In genomic region chr11:51917951-51918350, GRCm38 (mm10) we compare ENCODE assay signal across 16 mouse cellular contexts. TPM values are rescaled to one million over a fixed set of nuclear protein-coding genes. Genes with fewer than 3 reads are reported as not detected.
DNase-seq lines count a peak whose midpoint lies in the region; ATAC-seq and TF ChIP-seq lines count a peak whose summit lies in the region.
"Had no signal": no experiment of that assay in that cellular context is flagged by ENCODE, and none has a peak within 500 bp of the region (broad histone marks: within the 10 kb centered on the region; RNA-seq: fewer than 3 reads in every experiment).

No protein-coding gene starts in this region.

- H3K9me3 ChIP-seq in kidney, embryonic 15.5 days (replicated peaks) = no peaks in the 10 kb centered on the region
- no peaks in the 10 kb centered on the region for H3K9me3 ChIP-seq in midbrain, embryonic 14.5 days (ENCODE audit: control insufficient read depth, low read length)
- H3K9me3 ChIP-seq: heart, embryonic 15.5 days; intestine, embryonic 15.5 days; midbrain, embryonic 15.5 days had no signal

- intact Hi-C loops in heart, postnatal 36 days (cut with DNase I) = loop anchor here (2.0 kb wide), 1 partner anchor 49 kb away; the partner anchor contains the start of gene Cdkn2aipnl

- H3K79me3 ChIP-seq in C2C12 (ENCODE audit: low read depth) = no peaks in the 10 kb centered on the region

- H3ac ChIP-seq in C2C12 (ENCODE audit: control insufficient read depth, insufficient read length, low read depth) = no peak overlapping the region

- no peaks in the 10 kb centered on the region for H3K79me2 ChIP-seq in C2C12 (ENCODE audit: control insufficient read depth, insufficient read depth)

- H3K36me3 ChIP-seq in C2C12 (ENCODE audit: control insufficient read depth, insufficient read depth) = no peaks in the 10 kb centered on the region
- H3K36me3 ChIP-seq in kidney, embryonic 15.5 days = no peaks in the 10 kb centered on the region
- no peaks in the 10 kb centered on the region for H3K36me3 ChIP-seq in midbrain, embryonic 14.5 days (ENCODE audit: control insufficient read depth, insufficient read depth, low read length)
- H3K36me3 ChIP-seq: heart, embryonic 15.5 days; intestine, embryonic 15.5 days; midbrain, embryonic 15.5 days had no signal

- H3K27me3 ChIP-seq in C2C12 (ENCODE audit: control insufficient read depth, insufficient read depth, insufficient read length) = no peaks in the 10 kb centered on the region
- no peaks in the 10 kb centered on the region for H3K27me3 ChIP-seq in kidney, embryonic 15.5 days
- no peaks in the 10 kb centered on the region for H3K27me3 ChIP-seq in midbrain, embryonic 14.5 days (ENCODE audit: control insufficient read depth, insufficient read depth, low read length)
- H3K27me3 ChIP-seq: heart, embryonic 15.5 days; intestine, embryonic 15.5 days; midbrain, embryonic 15.5 days had no signal

- TF ChIP-seq CTCF in C2C12 (IDR thresholded peaks at IDR 0.05; ENCODE audit: control insufficient read depth, insufficient read depth, insufficient read length) = no peak

- ATAC-seq in kidney, embryonic 15.5 days (replicated peaks; ENCODE audit: low FRiP score) = 0 out of 2 replicates have a peak, but pooled peaks have one; percentile 33
- ATAC-seq in midbrain, embryonic 14.5 days (ENCODE audit: low FRiP score, low TSS enrichment) = no peak
- ATAC-seq: CD4-positive, CD25-positive, alpha-beta regulatory T cell, adult 4 months; intestine, embryonic 15.5 days; midbrain, embryonic 15.5 days had no signal

- no peak overlapping the region for H3K9ac ChIP-seq in kidney, embryonic 15.5 days
- H3K9ac ChIP-seq in midbrain, embryonic 14.5 days (replicated peaks; ENCODE audit: low read length) = no peak overlapping the region
- H3K9ac ChIP-seq: heart, embryonic 15.5 days; intestine, embryonic 15.5 days; liver, embryonic 14.5 days; midbrain, embryonic 15.5 days had no signal

- H3K4me3 ChIP-seq in C2C12 (ENCODE audit: insufficient read depth, poor library complexity, severe bottlenecking) = no peak overlapping the region
- H3K4me3 ChIP-seq in kidney, embryonic 15.5 days (replicated peaks) = no peak overlapping the region
- no peak overlapping the region for H3K4me3 ChIP-seq in midbrain, embryonic 14.5 days (replicated peaks; ENCODE audit: low read depth, low read length)
- H3K4me3 ChIP-seq: heart, embryonic 15.5 days; intestine, embryonic 15.5 days; midbrain, embryonic 15.5 days had no signal

- H3K27ac ChIP-seq in kidney, embryonic 15.5 days = peak overlapping the region; percentile 0; the same call in 1 of the 2 replicates
- no peak overlapping the region for H3K27ac ChIP-seq in midbrain, embryonic 14.5 days (replicated peaks; ENCODE audit: low read depth, low read length)
- H3K27ac ChIP-seq: heart, embryonic 15.5 days; intestine, embryonic 15.5 days; liver, embryonic 14.5 days; midbrain, embryonic 15.5 days had no signal

- no peak overlapping the region for H3K4me2 ChIP-seq in kidney, embryonic 15.5 days
- no peak overlapping the region for H3K4me2 ChIP-seq in midbrain, embryonic 14.5 days (ENCODE audit: low read length)
- H3K4me2 ChIP-seq: heart, embryonic 15.5 days; intestine, embryonic 15.5 days; midbrain, embryonic 15.5 days had no signal

- H3K4me1 ChIP-seq in kidney, embryonic 15.5 days = peaks cover 25% of the 10 kb centered on the region
- H3K4me1 ChIP-seq in midbrain, embryonic 14.5 days (ENCODE audit: control insufficient read depth, insufficient read depth, low read length) = peaks cover 7% of the 10 kb centered on the region

- peak; percentile 94 for DNase-seq in heart, adult 11 months
- DNase-seq in heart, postnatal 36 days = no peak
- DNase-seq in lung, postnatal 14 days = peak; percentile 50
- DNase-seq in frontal cortex, postnatal 36 days (ENCODE audit: low spot score in 2 of 2) = no peak
- no peak for DNase-seq in midbrain, embryonic 14.5 days
- no peak for DNase-seq in layer of hippocampus, postnatal 14 days (ENCODE audit: low spot score in 2 of 2)
- DNase-seq: cerebellum, adult 9-11 months; right cerebral cortex, adult 18-20 months; thymus, postnatal 14 days had no signal

- WGBS in kidney, embryonic 15.5 days = 50% methylated on average over 2 of the region's 2 CpGs
- WGBS in midbrain, embryonic 14.5 days = 77% methylated on average over 2 of the region's 2 CpGs

TF ChIP-seq in C2C12, 6 proteins besides CTCF, POLR2A, EP300 and RAD21:
- TF ChIP-seq MYOD1 (IDR thresholded peaks at IDR 0.05; ENCODE audit: control insufficient read depth, insufficient read length, low read depth) = peak; percentile 76
- no peak for TF ChIP-seq MYOG (IDR thresholded peaks at IDR 0.05; ENCODE audit: control insufficient read depth, extremely low read depth, insufficient read length)
- no peak for TF ChIP-seq FOSL1 (IDR thresholded peaks at IDR 0.05; ENCODE audit: insufficient read depth, low read length, poor library complexity, severe bottlenecking)
- no peak for TF ChIP-seq MAX (IDR thresholded peaks at IDR 0.05)
- no peak for TF ChIP-seq CEBPB (IDR thresholded peaks at IDR 0.05; ENCODE audit: low read depth)
- TF ChIP-seq USF1 (IDR thresholded peaks at IDR 0.05; ENCODE audit: low read depth) = no peak

RNA-seq across cellular contexts. Expression of gene Cdkn2aipnl, which starts 49.5 kb away (rescaled TPM):
- 10 to 100 TPM in 1 of 2 experiments, 1 to 10 TPM in 1; 9.7 to 10.7 TPM for total RNA-seq in heart, postnatal 36 days (2021)
- polyA plus RNA-seq in C2C12 (2012; fragmentation: generic; extraction: Trizol) = 52.7 TPM
- polyA plus RNA-seq in kidney, embryonic 15.5 days (2015; fragmentation: Nextera tagmentation; extraction: Ambion mirVana) = 95.7 and 96.9 TPM in 2 replicates
- 102 and 125 TPM in 2 replicates for polyA plus RNA-seq in midbrain, embryonic 14.5 days (2014; fragmentation: Nextera tagmentation; extraction: Ambion mirVana)
- total RNA-seq in layer of hippocampus, postnatal 14 days (2021) = 10 to 100 TPM; 28.7 to 33.7 TPM

Comparison
In these comparisons a context has a peak if more than half of its experiments do, and no peak if none do; other contexts are left out.
1. DNase-seq: peak in heart, adult 11 months (single experiment) and lung, postnatal 14 days (single experiment); none in heart, postnatal 36 days (0 of 2), frontal cortex, postnatal 36 days (0 of 2), midbrain, embryonic 14.5 days (single experiment) and layer of hippocampus, postnatal 14 days (0 of 2).